Mouse (Mus musculus) left cerebral cortex, postnatal 14 days (tissue): ENCODE measurements at regions not wholly inside any gene's neighbourhood (a gene's known extent, or its start where the extent isn't known, plus 50 kb on each side); places are given as distances from the start of the nearest gene placed in this dataset.

Source experiments
- DNase-seq, 2 experiments: peaks; one replicate each; pipeline ENCODE4 v3.0.0; 2021 to 2022; ENCODE audit warnings: low spot score in 2 of 2, mixed read lengths in 1 of 2
- intact Hi-C: fragments of 180-260 bp; cut with DNase I; formaldehyde crosslinking; loops from one replicate; pipeline ENCODE4 v1.15.1; 2025
- microRNA-seq, 2 experiments: library from miRNA; unstranded; fragments of <30 nt; microRNA quantifications; one replicate each; pipeline ENCODE4 v1.2.0; 2022

DNA sequence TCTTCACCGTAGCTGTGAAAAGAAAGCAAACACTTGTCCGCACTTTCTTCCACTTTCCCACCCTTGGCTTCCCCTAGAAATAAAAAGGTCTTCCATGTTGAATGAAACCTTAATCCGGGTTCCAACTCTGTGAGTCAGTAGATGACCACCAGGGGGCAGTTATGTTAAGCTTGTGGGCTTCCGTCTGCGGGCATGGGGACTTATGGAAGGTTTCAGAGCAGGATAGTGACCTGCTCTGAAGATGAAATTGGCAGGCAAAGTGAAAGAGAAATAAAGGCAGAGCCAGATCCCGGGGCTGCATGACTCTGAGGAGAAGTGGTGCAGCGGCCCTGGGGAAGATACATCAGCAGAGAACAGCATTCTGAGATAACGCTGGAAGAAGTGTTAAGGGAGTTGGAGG lies 139.1 kb downstream of the Ndfip2 start:
- peak; percentile 70 to 76 for DNase-seq
- intact Hi-C loops, result loop anchor here (5.0 kb wide), 3 partner anchors 85 to 525 kb away; partner anchors contain the start of gene Spry2

- intact Hi-C loops, result no loop called here
- DNase-seq, result peak in 1 of 2 experiments; percentile 9
Measured at GRCm38 (mm10) chr14:105392079-105392813, 133.9 kb downstream of the Ndfip2 start.

DNA sequence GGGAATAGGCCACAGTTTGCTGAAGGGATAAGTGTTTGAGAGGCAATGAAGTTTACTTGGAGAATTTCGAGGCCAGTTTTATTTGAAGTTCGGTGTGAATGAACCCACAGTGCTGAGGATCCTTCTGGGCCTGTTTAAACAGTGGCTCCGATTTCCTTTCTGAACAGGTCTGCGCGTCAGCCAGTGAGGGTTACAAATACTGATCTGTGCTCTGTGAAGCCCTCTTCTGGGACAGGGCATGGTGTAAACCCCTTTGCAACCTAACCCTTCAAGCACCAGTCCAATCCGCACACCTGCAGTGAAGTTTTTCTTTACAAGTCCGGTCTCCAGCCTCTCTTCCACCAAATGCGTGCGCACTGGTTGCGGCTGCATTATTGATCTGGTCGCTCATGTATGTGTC lies 133.1 kb downstream of the Ndfip2 start:
- no peak for DNase-seq
- intact Hi-C loops, result no loop called here

- intact Hi-C loops, result no loop called here
- no peak for DNase-seq
Measured at GRCm38 (mm10) chr14:105385119-105385518, 126.7 kb downstream of the Ndfip2 start.

GRCm38 (mm10) chr14:105383382-105383781 lies 125.0 kb downstream of the Ndfip2 start:
- intact Hi-C loops, result no loop called here
- no peak for DNase-seq

- intact Hi-C loops, result no loop called here
- DNase-seq, result no peak
Measured at GRCm38 (mm10) chr14:105380101-105380500, 121.7 kb downstream of the Ndfip2 start.

DNA sequence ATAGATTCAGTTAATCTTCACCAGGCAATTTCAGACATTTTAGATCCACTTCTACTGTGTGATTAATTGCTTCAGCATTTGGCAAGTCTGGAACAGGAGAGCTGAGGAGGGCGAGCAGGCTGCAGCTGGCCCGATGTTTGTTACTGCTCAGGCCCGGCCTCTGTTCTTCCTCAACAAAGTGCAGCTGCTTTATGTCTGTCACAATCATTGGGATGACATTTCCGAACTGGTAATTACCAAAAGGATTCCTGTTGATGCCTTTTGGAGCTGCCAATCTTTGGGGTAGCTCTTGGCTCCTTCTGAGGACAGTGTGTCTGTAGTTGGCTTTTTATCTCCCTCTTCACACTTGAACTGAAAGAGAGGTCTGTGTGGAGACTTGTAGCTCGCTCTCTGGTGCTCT lies 119.4 kb downstream of the Ndfip2 start:
- no peak for DNase-seq
- intact Hi-C loops, result no loop called here

DNA sequence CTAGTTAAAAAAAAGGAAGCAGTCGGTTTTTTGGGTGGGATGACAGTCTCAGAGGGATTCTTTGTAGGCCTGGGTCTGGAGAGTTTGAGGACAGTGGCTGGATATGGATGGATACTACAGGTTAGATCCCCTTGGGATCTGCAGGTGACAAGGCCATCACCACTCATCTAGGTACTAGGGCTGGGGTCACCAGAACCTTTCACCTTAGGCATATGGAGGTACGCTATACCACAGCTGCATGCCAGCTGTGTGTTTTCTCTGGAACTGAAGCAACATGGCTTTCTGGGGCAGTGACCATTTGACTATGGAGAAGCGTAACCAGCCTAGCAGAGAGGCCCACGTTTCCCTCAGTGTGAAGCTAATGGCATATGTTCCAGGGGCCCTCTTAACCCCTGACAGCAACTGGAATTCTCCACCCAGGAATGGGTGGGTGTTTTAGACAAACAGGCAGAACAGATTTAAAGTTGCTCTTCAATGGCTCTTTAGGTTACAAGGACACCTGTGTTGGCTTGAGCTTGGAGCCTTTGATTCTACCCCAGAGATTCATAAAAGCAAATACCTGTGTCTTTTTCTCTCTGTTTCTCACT lies 118.8 kb downstream of the Ndfip2 start:
- intact Hi-C loops, result no loop called here
- no peak for DNase-seq

DNA sequence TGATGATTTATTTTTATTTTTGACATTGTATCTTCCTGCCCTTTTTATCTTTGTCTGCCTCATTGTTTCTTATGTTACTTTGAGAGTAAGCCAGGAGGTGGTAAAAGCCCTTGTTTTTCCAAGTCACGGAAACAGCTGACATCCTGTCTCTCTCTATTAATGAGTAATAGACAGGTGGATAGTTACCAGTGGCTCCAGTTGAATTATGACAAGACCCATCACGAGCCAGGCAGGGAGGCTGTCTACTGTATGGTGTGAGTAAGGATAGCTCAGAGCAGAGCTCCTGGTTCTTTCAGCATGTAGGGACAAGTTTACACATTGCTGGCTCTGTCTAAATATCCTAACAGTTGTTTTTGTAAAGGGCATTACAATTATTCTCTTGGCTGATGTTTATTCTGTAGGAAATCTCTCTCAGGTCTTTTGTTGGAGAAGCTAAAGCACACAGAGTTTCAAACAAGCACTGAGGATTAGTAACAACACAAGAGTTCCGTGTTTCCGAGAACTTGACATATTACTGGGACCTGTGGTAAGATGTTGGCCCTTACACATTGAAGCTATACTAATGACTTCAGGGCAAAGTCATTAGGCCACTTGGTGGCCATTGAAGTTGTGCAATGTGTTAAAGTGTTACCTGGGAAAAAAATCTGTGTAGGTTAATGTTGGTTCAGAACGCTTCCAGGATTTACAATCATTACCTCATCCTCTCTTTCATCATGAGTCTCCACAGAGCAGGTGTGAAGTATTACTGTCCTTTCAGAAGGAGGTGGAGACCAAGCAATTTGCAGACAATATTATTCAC lies 111.5 kb downstream of the Ndfip2 start:
- no peak for DNase-seq
- intact Hi-C loops, result no loop called here

DNA sequence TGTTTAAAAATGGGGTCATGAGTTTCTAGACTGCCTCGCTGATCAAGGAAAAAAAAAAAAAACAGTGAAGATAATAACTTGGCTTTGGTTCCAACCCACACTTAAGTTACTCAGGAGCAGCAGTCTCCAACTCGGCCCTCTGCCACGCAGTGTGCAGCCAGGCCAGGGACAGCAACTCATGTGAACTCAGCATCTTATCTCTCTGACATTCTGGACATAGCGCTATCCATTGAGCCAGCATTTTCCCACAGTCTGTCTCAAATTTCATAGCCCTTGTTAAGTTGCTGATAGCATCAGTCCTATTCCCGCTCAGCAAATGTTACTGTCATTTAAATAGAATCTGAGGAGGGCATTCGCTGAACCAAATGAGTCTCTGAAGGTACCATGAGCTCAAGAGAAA lies 102.2 kb downstream of the Ndfip2 start:
- no peak for DNase-seq
- intact Hi-C loops, result no loop called here

DNA sequence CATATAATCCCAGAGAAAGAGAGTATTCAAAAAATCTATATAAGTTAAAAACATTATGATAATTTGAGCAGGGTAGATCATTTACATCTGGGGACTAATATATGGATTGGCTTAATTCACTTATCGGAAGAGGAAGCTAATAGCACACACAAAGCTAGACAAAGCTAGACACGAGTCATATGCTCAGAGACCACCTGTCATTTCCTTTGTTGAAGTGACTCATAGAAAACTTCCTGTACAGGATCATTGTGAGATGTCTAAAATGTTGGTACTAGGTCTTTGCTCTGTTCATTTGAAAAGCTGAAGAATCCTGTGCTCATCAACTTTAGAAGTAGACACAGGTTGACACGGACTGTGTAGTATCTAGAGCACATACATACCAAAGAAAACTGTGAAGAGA lies 101.5 kb downstream of the Ndfip2 start:
- DNase-seq, result no peak
- intact Hi-C loops, result no loop called here

Small RNA genes in the stretch of these regions (microRNA-seq; reads per million reads assigned to microRNA genes)
- gene Gm22406 (0 reads per million in 2 experiments), gene Mir6390 (0 reads per million in 2 experiments)
